Mouse (Mus musculus): ENCODE measurements around the gene Trmt44.
A peak's percentile ranks its signal among the peaks of the same experiment; 100 is the strongest.

DNA sequence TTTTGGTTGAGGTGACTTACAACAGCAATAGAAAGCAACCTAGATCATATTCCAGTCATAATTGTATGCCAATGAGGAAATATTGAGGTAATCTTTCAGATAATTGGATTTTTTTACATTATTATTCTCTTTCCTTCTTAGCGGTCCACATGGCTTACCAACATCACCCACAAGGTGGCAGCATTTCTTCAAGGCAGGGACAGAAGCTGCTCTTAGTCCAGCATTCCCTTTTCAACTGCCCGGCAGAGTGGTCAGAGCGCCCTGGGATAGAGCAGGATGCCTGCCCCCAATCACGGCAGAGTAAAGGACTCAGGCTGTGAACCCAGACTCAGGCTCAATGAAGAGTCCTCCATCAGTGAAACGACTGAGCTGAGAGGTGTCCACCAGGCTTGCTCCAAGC, 51.1 kb downstream of the Trmt44 start:
- TF ChIP-seq CTCF (IDR thresholded peaks at IDR 0.05; ENCODE audit: insufficient read depth, low read length): peak; percentile 72
- no peak for TF ChIP-seq POLR2A (IDR thresholded peaks at IDR 0.05; ENCODE audit: borderline replicate concordance, extremely low read depth, low read depth, low read length)

All from lung, adult 2 months (tissue).